Mouse (Mus musculus): ENCODE data around the gene Gm5142.

GRCm38 (mm10) chr14:59209003-59209402 lies 30.5 kb upstream of the Gm5142 start:
- TF ChIP-seq CTCF (IDR thresholded peaks at IDR 0.05; ENCODE audit: control insufficient read depth, insufficient read depth, low read length) (no peak), POLR2A (IDR thresholded peaks at IDR 0.05; ENCODE audit: borderline replicate concordance, control insufficient read depth, low read depth, low read length) (no peak)
